Mouse (Mus musculus) 3134 (cell line): ENCODE measurements around the gene Gm42906.

Experiments
- DNase-seq: peaks from one replicate; pipeline ENCODE4 v3.0.0-alpha.2; 2011; ENCODE audit warnings: low spot score; ENCODE audit not compliant: insufficient read length; ENCODE audit errors: extremely low read depth

Gm42906 gene

DNA sequence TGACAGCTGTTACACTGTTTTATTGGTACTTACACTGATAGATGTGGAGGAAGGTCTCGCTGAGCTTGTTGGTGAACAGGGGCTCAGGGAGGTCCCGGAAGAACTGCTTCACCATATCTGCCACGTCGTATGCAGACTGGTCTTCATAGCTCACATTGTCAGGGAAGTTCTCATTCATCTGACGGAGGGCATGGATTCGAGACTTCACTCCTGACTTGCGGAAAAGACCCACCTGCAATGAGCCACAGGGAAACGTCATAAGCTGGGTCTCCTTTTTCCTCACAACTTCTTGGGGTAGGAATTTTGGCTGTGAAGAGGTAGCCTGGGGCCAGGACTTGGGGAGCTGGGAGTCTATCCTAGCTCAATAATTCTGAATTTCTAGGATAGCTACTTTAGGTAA lies 375.6 kb downstream of the Gm42906 start:
- no peak for DNase-seq

GRCm38 (mm10) chr5:151047488-151047887 lies 380.5 kb downstream of the Gm42906 start:
- DNase-seq = no peak

- DNase-seq = no peak
Observed at GRCm38 (mm10) chr5:151046917-151047316, 381.0 kb downstream of the Gm42906 start.

GRCm38 (mm10) chr5:151046131-151046530 lies 381.8 kb downstream of the Gm42906 start:
- DNase-seq = no peak

GRCm38 (mm10) chr5:151042911-151043310 lies 385.1 kb downstream of the Gm42906 start:
- no peak for DNase-seq

- DNase-seq = no peak
Observed at GRCm38 (mm10) chr5:151037871-151038270, 390.1 kb downstream of the Gm42906 start.

DNA sequence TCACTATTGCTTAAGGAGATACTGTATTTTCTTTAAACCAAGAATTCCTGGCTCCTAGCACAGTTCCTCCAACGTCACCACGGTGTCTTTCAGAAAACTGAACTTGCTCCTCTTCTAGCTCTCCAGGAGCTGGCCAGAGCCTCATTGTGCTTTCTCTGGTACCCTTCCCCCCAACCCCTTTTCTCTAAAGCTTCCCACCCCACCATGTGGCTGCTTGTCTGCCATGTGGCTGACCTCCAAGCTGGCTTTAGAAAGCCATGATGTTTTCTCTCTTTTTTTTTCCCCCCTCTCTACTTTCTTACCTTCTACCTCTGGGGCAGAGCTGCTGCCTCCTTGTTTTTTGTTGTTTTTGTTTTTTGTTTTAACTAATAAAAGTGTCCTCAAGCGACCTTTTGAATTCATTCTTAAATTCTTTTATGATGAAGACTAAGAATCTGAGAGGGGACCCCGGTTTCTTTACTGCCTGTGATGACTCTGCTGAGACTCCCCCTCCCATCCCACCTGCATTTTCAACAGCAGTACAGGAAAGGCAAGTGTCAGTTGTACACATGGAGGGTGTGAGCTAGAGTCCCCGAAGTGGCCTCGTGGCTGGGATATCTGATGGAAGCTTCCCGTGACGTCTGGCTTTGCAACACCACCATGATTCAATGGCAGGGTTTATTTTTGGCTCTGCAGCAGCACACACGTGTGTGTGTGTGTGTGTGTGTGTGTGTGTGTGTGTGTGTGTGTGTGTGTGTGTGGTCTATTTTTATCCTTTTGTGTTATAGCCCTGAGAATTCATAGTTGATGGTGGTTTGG lies 393.0 kb downstream of the Gm42906 start:
- DNase-seq = no peak

- DNase-seq = no peak
Observed at GRCm38 (mm10) chr5:151028906-151029305, 399.1 kb downstream of the Gm42906 start.

GRCm38 (mm10) chr5:151027171-151027570 lies 400.8 kb downstream of the Gm42906 start:
- DNase-seq = no peak

DNA sequence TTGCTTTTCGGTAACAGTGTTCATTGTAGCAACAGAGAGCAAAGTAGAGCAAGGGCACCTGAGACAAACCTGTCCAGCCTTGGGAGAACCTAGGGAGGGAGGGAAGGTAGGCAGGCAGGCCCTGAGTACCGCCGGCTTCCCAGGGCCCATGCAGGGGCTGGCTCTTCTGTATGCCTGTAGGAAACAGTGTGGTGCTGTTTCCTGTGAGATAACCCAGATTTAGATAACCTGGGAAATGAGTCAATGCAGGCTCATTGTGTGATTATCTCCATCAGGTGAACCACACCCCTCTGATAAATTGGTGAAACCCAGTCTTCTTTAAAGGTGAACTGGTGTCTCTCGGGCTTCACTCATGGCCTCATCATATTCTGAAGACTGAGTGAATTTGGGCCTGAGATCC lies 401.9 kb downstream of the Gm42906 start:
- no peak for DNase-seq

DNA sequence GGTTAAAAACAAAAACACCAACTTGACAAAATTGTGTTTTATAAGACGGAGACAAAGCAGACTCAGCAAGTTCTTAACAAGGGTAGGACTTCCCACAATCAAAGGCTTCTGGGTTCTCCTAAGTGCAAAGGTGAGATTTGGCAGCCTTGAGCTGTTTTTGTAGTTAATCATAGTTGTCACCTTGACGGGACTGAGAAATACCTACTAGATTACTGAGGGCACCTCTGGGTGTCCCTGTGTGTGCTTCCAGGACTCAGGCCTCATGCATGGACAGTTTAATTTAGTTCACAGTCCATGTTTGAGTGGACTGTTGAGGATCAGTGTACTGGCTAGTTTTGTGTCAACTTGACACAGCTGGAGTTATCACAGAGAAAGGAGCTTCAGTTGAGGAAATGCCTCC lies 403.5 kb downstream of the Gm42906 start:
- DNase-seq = no peak

- no peak for DNase-seq
Observed at GRCm38 (mm10) chr5:151023461-151023860, 404.5 kb downstream of the Gm42906 start.

DNA sequence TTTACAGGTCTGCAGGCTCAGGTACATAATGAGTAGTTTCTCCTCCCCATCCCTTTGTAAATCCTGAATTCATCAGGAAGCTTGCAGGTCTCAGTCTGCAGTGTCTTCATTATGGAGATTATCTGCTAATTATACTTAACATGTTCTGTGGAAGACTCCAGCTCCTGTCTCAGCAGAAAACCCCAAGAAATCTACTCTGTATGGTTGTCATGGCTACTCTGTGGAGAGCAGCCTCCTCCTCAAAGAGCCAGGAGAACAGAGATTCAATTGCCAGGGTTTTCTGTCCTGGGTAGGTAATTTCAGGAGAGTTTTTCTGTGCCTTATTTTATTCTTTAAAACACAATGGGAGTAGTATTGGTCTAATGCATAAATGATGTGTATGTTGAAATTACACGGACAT lies 405.0 kb downstream of the Gm42906 start:
- no peak for DNase-seq

DNA sequence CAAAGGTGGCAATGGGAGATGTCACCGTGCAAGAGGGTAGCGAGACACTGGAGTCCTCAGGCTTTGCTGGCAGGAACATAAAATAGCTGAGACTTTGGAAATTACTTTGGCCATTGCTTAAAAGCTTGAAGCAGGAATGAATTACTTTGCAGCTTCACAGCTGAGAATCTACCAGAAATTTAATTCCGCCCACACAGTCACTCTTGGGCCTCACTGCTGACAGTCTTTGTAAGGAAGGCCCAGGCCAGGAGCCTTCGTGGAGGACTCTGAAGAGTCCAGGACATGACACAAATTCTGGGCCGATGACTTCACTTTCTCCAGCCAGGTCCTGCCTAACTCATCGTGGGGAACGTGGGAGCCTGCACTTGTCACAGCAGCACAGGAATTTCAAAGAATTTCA lies 405.9 kb downstream of the Gm42906 start:
- no peak for DNase-seq

DNA sequence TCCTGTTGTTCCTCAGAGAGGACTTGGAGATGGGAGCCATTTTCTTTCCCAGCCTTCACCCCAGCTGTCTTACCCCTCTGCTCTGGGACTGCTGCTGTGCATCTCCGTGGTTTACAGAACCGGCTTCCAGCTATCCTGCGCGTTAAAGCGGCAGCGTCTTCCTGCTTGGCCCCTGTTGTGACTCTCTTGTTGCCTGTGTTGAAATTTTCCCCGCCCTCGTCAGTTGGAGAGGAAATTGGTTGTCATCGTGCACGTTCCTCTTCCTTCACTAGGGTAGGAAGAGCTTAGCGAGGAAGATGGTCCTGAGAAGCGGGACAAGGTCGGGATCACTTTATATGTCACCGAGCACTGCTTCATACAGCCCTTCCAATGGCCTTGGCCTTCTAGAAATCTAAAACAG lies 407.1 kb downstream of the Gm42906 start:
- no peak for DNase-seq

- DNase-seq = no peak
Observed at GRCm38 (mm10) chr5:151020031-151020820, 407.7 kb downstream of the Gm42906 start.

DNA sequence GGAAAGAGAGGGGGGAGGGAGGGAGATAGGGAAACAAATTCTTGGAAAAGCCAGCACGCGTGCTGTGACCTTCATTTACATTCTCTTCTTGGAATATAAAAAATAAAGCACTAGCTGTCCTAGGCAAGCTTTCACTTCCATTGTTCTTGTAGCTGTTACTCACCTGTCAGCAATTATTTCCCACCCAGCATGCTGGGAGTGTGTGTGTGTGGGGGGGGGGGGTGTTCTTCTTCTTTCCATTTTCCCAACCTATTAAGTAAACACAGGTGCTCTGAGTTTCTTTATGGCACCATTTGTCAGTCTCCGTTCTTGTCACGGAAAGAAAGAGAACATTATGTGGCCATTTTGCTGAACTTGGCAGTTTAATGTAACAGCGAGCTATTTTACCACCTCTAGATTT lies 409.0 kb downstream of the Gm42906 start:
- DNase-seq = no peak

GRCm38 (mm10) chr5:151018450-151018849 lies 409.5 kb downstream of the Gm42906 start:
- DNase-seq = no peak
